Mouse (Mus musculus): Measurements from ENCODE around the gene 1700074P13Rik.
"Not testable (repeated sequence)": the region's sequence is repeated elsewhere in the genome, so short reads cannot be mapped to it uniquely, and the experiment has no call there.

1700074P13Rik gene

DNA sequence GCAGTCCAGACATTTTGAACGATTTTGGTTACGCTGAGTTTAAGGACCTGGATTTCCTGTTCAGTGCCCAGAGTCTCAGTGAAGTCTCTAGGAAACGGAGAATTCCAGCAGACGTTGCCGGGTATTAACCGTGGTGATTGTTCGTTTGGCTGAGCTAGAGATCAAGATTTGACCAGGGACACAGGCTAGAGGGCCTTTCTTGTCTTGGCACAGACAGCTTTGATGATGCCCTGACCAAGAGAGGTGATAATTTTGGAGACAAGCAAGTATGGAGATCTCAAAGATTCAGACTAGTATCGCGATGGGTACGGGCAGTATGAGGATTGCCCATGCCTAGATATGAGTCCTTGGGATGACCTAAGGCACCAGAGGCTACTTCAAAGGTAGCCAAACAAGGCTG lies at the start of gene 1700074P13Rik:
1700074P13Rik (minus strand) TSS at position 101 of the 400 bp plus-strand sequence.
- ChIA-PET POLR2A (no interaction called here), CTCF (no interaction called here)

DNA sequence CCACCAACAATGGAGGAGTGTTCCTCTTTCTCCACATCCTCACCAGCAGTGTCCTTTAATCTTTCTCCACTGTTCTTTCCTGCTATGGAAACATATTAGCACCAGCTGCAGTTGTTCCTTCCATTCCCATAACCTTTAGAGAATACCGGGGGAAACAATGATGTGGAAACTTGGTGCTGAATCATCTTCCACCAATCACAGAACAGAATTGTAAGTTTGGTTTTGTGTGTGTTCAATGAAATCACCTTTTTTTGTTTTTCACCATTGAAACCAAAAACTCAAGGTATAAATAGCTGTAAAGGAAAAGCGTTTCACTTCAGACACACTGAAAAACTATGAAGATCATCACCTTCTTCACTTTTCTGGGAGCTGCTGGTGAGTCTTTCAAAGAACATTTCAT lies 24.1 kb upstream of the 1700074P13Rik start, which contains the start of gene 1810009J06Rik:
1810009J06Rik (plus strand) TSS at position 301 of the 400 bp plus-strand sequence.
- POLR2A ChIA-PET, CTCF ChIA-PET: not testable (repeated sequence)

DNA sequence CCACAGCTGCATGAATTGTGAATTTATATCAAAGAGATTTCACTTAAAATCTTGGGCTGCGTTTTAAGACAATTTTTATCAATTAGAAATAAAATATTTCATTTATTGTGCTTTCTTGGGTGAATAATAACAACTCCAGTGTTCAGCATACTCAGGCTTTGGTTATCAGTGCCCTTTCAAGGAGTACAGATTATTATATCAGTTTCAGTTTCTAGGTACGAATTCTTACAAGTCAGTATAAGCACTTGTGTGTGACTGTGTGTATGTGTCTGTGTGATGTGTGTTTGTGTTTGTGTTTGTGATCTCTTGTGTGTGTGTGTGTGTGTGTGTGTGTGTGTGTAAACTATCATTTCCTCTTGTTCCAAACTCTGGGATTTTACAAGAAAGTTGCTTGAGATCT lies 13.4 kb upstream of the 1700074P13Rik start:
- ChIA-PET POLR2A (no interaction called here), CTCF (no interaction called here)

DNA sequence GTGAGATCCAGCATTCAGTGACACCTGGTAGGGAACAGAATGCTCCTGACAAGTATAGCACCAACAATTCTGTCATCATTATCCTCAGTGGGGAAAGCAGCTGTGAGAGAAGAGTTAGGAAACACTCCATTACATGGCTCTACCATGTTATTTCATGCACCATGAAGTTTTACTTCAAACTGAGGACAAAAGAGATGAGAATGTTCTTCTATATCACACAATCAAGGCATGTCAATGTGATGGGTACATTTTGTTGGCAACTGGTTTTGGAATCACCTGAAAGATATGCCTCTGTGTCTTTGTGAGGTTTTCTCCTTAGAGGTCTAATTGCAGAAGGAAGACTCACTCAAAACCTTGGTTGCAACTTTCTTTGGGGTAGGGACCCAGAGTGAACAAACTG lies 11.4 kb upstream of the 1700074P13Rik start, which contains the start of gene Gm4744:
Gm4744 (minus strand) TSS at position 101 of the 400 bp plus-strand sequence.
- ChIA-PET POLR2A (no interaction called here), CTCF (no interaction called here)

DNA sequence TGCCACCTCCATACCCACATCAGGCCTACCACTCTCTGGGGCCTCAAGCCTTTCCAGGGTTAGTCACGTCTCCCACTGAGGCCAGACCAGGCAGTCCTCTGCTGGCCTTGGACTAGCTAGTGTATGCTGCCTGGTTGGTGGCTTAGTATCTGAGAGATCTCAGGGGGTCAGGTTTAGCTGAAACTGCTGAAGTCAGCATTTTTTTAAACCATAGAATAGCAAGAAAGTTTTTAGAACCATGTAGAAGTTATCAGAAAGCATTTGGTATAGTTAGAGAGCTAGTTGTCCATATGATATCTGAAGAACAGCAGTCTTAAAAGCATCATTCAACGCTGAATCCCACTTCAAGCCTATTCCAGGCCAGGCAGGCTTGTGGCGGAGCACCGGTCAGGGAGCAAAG lies 20.4 kb downstream of the 1700074P13Rik start:
- ChIA-PET POLR2A (no interaction called here), CTCF (no interaction called here)

DNA sequence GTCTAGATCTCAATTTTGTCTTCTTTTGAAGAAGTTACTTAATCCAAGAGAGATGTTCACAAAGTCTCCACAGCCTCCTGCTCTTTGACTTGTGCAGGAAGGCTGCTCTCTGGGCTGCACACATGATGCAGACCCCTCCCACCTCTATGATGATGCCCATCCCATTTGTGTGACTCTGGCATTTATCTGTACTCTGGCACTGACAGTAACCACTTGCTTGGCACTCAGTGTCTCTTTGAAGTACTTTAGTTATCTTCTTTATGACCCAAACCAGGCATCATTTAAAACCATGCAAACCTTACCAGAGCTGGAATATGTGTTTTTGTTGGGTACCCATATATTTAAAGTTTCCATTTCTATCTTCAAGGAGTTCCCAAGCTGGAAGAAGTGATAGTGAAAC lies 40.1 kb downstream of the 1700074P13Rik start, which contains the start of gene Prss58:
Prss58 (minus strand) TSS at position 101 of the 400 bp plus-strand sequence.
- CTCF ChIA-PET, result no interaction called here

DNA sequence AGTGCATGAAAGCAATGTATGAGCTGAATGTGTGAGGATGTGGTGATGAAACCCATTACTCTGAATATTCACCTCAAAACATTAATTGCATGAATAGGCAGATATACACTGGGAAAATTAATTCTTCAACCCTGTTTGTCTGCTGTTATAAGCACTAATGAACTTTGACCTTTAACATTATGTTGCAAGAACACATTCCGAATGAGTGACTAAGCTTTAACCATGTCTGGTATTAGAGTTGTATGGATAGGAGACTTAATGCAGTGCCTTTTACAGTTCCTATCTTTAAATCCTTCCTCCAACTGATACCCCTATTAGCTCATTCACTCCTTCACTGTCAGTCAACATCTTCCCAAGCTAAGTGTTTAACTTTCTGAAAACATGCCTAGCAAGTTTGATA lies 45.6 kb downstream of the 1700074P13Rik start:
- ChIA-PET POLR2A (no interaction called here), CTCF (interaction anchor here in 1 of 4 experiments (0.6 kb wide), 1 partner anchor 205 kb away, joined by 4 read pairs; no protein-coding TSS in a partner anchor)

More for the DNA sequence above, 40.1 kb downstream of the 1700074P13Rik start, which contains the start of gene Prss58:
- POLR2A ChIA-PET, result no interaction called here

DNA sequence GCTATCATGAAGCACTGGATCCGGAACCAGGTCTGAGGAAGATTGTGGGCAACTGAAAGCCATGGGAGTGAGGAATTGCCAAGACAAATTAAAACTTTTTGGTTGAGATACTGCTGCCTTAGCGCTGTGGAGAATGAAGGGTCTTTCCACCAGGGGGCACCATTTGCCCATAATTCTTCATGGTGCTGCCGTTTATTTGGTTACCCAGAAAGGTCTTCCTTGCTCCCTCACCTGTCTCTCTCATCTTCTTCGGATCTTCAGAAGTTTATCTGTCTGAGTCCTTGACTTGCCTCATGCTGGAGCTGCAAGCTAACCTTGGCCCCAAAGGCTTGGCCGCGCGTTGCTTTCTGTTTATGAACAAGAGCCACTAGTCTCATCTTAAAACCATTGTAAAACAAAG lies 46.8 kb downstream of the 1700074P13Rik start:
- POLR2A ChIA-PET, result no interaction called here

DNA sequence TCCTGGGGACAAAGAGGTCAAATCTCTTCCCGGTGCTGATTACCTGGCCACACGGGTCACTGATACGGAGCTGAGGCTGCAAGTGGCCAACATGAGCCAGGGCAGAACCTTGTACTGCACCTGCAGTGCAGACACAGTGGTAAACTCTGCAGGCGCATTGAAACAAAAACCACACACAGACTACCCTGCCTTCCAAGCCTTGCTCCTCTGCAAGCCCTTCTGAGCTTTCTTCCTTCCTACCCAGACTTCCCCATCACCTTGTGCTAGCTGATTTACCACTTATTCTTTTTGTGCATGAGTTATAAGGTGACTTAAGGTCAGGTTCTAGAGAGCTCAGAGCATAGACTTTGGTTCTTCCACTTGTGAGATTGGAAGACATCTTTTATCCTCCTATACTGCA lies 48.6 kb downstream of the 1700074P13Rik start:
- ChIA-PET CTCF (interaction anchor here in 2 of 4 experiments (0.6 to 0.9 kb wide), 2 partner anchors 18 to 44 kb away, joined by 3 read pairs; no protein-coding TSS in a partner anchor), POLR2A (no interaction called here)

More for the DNA sequence above, 46.8 kb downstream of the 1700074P13Rik start:
- CTCF ChIA-PET, result interaction anchor here in 1 of 4 experiments (0.8 kb wide), 1 partner anchor 69 kb away, joined by 3 read pairs; no protein-coding TSS in a partner anchor

DNA sequence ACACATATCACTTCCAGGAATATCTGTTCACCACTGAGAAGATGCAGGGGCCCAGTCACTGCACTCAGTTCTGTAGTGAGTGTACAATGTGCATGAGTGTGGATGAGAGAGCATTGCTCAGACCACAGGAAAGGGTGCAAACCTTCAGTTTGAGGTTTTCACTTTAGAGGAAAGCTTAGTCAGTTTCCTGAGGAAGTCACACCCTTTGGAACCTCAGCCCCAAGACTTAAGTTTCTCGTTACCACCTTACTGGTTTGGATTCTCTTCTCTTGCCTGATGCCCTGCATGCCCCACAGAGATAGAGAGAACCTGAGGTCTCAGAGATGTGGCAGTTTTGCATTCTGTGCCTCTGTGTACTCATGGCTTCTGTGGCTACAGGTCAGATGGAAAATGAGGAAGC lies 49.4 kb downstream of the 1700074P13Rik start:
- ChIA-PET CTCF (no interaction called here), POLR2A (no interaction called here)

DNA sequence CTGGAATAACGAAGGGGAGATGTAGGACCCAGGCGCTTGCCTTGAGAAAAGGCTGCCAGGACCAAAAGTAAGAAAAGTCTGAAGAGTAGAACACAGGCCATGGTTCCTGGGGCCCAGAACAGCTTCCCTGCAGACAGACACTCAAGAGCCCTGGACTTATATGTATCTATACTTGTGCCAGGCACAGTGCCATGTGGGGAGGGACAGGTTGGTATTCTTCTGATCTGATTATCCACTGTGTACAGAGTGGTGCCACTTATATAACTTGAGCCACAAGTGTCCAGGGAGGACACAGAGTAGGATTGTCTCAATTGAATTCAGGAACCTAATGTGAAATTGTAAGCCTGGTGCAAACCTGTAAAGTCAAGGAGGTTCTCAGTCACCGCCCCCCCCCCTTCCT lies 53.0 kb downstream of the 1700074P13Rik start, which contains the start of gene Moxd2:
Moxd2 (minus strand) TSS at position 101 of the 400 bp plus-strand sequence.
- ChIA-PET CTCF (no interaction called here), POLR2A (interaction anchor here in 1 of 4 experiments (0.7 kb wide), 1 partner anchor 16 kb away, joined by 3 read pairs; no protein-coding TSS in a partner anchor)

Data from embryonic stem cell, embryonic (primary cell).